Mouse (Mus musculus): ENCODE data around the gene Psph.

DNA sequence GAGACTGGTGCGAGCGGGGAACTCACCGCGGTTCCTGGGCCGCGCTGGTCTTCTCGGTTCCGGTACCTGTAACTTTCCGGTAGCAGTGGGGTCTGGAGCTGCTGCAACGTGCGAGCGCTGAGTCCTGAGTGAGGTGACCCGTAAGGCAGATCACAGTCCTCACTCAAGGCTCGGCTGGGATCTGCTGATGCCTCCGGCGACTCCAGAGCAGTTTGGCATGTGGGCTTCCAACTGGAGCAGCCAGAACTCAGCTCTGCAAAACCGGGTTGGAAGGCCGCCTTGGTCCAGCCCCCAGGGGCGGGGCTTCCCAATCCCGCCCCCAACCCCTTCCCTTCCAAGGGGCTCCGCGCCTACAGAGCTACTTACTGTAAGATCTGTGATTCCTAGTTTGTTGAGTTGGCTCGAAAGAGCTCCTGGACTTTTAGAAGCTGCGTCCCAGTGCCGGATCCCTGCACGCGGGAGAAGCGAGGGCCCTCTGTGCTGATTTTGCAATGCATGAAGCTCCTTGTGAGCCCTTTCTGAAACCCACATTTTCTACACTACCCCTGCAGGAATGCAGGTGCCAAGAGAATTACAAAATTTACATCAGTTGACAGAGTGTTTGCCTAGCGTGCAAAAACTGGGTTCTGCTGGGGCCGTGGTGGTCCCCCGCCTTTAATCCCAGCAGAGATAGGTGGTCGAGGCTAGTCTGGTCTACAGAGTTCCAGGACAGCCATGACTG, 8.1 kb downstream of the Psph start:
- TF ChIP-seq CTCF (IDR thresholded peaks at IDR 0.05; ENCODE audit: borderline replicate concordance, extremely low read depth, insufficient read depth, insufficient read length) (no peak), POLR2A (IDR thresholded peaks at IDR 0.05; ENCODE audit: borderline replicate concordance, extremely low read depth, insufficient read depth, insufficient read length, poor library complexity, severe bottlenecking) (peak; percentile 20; the same call in 1 of the 2 replicates)
